Mouse (Mus musculus): ENCODE data around the gene Arfgef3.

DNA sequence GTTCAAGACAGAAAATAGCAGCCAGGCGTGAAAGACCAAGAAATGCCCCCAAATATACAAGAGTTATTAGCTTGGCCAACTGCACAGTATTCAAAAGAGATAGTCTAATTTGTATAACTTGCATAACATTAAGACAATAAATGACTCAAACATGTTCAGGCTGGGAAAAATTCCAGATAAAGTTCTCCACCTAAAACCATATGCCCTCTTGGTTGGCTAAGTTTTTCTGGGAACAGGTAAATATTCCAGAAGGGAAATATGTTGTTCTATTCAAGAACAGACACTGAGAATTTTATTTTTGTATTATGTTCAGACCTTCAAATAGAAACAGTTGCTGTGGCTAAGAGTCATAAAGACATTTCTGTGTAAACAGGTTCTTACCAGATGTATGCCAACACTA, 96.7 kb downstream of the Arfgef3 start:
- TF ChIP-seq CTCF (IDR thresholded peaks at IDR 0.05; ENCODE audit: insufficient read depth, low read depth, low read length) (no peak), POLR2A (IDR thresholded peaks at IDR 0.05; ENCODE audit: insufficient read depth, low read depth, low read length) (no peak)

All from olfactory bulb, adult 2 months (tissue).